Mouse (Mus musculus) thymus, adult 18-20 months (tissue): ENCODE measurements around the gene Macrod2.

ENCODE experiments used
- DNase-seq, 2 experiments: peaks; one replicate each; pipeline ENCODE4 v3.0.0; 2022; ENCODE audit warnings: mixed read lengths in 2 of 2

Macrod2 gene

DNA sequence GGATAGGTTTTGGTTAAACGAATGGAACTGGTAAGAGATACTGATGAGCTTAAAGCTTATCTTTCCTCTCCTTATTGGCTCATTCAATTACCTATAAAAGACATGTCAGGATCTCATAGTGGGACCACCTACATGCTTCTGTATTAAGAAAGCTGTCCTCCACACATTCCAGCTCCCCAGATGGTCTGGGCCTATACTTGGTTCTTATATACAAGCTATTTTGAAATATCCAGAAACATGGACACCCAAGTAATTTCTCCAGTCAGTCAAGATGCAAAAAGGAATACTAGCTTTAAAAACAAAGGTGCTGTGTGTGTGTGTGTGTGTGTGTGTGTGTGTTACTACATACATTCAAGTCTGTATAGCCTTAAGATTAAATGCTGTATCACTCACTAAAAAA, 833.7 kb downstream of the Macrod2 start:
- DNase-seq = no peak

DNA sequence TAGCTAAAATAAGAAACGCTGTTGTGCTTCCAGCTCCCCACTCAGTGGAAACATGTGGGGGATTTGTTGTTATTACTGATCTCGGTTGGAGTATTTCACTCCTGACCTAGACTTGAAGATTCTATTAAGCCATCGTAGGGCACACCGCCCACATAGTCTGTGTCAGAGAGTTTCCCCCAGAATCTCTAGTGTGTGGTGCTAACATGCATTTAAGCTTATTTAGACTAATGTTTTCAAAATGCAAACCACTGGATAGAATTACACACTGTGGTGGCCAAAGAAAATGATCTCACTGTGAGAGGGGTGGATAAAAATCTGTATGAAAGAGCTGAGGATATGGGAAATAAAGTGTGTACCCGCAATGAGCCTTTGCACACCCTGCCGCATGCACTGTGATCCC, 834.7 kb downstream of the Macrod2 start:
- no peak for DNase-seq

DNA sequence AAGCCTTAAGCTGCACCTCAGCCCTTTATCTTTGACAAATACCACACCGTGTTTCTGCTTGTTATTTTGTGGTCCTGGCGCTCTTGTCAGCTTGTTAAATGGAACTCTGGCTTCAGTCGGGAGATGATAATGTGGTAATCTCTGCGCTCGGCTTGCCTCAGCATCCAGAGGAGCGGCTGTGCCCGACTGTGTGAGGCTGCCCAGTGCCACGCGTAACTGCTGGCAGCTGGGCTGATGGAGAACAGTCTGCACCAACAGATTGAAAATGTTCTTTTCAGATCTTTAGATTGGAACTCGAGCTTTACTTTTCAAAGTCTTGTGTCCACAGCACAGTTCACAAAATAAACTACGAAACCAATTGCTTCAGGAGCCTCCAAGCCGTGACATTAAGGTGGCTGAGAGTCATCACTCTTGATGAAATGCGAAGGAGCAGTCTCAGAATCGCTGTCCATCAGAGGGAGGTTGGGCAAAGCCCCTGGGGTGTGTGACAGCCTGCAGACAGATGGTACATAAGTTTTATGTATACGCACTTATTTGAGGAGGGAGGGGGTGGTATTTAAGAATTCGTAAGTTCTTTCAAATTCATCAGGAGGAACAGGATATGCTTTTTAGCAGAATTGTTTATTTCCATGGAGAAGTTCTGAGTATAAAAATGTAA, 836.0 kb downstream of the Macrod2 start:
- DNase-seq = no peak

DNA sequence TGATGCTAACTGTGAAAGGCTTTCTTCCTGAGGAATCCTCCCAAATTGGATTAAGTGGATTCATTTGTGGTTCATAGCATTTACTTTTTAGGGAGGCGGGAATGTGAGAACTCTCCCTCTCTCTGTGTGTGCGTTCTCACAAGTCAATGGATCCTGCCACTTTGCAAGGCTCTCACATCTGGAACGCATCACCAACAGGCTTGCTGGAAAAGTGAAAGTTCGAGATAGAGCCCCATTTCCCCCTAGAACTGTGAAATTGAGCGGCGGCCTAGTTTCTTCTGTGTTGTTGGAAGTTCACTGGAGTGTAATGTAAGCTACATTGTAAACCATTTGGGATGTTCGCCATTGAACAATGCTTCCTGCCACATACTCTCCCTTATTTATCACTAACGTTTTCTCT, 839.2 kb downstream of the Macrod2 start:
- no peak for DNase-seq

DNA sequence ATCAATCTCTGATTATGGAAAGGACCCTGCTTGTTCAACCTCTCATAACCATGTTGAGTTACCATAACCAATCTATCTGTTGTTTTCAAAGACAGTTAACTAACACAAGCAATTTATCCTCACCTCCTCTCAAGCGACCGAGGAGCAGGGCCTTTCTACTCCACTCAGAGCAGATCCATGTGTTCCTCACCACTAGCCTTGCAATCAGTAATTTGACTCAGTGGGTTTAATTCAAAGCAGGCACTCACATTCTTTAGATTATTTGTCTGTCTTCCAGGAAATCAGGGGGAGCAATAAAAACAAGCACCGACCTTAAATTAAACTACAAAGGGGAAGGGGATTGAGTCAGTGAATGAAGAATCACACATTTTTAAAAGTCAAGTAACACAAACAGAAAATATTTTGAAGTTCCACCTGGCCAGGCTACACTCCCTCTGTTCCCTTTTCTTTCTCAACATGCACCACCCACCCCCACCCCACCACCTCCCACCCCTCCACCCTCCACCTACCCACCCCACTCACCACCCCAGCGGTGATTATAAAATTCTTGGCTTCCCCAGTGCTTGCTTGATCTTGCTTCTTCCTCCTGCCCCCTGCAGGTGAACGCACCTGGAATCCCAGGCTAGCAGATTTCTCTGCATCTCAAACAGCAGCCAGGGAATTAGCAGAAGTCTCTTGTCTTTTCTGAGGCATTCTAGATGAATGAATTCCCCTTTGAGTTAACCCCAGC, 839.8 kb downstream of the Macrod2 start:
- no peak for DNase-seq

DNA sequence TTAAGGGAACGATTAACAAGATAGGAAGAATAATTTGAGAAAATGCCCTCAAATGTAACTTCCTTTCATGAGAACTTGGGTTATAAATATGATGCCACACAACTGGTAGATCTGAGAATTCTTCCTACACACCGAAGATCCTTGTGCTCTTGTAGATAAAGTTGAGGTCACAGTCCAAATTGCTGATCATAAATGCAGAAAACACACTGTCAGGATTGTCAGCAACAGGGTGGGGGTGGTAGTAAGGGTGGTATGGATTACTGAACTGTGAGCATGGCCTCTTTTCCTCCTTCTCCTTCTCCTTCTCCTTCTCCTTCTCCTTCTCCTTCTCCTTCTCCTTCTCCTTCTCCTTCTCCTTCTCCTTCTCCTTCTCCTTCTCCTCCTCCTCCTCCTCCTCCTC, 852.6 kb downstream of the Macrod2 start:
- no peak for DNase-seq

DNA sequence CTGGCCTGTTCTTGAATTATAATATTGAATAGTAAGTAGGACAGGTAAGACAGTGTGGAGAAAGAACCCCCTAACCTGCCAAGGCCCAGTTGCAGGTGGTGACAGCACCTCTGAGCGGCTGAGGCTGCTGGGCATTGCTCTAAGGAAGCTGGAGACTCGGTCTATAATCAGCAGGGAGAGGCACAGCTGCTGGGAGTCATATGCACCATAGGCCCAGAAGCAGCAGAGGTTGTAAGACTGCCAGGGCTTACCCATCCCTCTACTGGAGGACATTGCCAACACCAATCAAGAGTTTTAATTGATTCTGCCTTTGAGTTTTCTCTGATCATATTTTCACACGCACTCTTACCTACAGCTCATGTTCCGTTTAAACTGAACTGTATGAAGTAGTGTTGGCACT, 869.5 kb downstream of the Macrod2 start:
- DNase-seq = no peak

DNA sequence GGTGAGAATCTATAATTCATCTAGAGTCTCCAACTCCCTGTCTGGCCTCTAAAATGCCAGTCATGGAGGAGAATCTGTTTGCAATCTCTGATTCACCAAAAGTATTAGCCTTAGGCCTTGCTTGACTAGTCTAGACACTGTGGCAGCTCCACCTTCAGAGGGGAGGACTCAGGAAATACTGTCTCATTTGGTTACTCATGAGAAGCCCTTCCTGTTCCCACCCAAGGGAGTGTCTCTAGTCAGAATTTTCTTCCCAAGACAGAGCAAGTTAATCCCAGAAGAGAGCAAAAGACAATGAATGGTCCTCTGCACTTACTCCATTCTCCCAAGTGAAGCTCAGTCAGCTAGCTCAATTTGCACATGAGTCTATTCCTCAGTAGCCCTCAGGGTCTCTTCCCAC, 871.5 kb downstream of the Macrod2 start:
- DNase-seq = no peak

DNA sequence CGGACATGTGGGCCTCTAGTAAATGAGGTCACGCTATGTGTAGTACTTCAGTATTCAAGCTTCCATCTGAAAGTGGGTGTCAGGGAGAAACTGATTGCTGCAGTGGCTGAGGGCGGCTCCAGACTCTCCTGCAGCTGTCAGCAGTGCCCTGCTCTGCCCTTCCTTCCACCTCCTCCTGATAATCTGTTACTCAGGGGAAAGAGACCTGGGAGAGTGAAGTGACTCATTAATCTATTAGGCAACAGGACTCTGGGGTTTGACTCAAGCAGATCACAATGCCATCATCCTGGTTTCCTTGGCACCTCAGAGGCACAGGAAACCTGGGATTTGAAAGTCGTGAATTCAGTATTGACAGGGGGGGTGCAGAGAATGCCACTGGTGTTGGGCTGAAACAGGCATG, 876.4 kb downstream of the Macrod2 start:
- no peak for DNase-seq

DNA sequence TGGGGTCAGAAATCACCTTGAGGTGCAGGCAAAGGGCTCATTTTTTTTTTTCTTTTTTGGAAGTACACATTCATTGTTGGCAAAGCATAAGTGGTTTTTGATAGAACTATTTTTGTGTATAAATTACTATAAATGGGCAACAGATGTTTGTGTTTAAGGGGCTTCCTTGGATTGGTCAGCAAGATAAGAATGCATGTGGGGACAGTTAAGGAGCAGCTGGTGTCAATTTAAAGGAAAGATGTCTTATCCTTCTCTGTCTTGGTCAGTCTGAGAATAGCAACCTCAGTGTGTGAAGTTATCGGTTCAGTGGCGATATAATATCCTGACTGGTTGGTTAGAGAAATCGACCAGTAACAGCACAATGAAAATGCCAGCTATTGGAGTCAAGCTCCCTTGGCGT, 877.9 kb downstream of the Macrod2 start:
- no peak for DNase-seq

DNA sequence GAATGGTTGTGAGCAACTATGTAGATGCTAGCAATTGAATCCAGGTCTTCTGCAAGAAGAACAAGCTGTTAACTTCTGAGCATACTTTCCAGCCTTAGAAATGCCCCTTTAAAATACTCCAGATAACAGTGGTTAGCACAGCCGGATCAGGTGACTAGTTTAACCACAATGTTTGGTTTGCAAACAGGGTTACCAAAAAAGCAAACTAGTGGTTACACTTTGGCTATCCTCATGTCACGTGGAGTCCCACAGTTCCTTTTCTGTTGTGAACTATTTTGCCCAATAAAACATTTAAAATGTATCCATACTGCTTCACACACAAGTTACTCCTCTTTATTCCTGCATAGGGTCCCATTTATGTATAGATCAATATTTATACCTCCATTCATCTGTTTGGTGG, 879.2 kb downstream of the Macrod2 start:
- DNase-seq = no peak

DNA sequence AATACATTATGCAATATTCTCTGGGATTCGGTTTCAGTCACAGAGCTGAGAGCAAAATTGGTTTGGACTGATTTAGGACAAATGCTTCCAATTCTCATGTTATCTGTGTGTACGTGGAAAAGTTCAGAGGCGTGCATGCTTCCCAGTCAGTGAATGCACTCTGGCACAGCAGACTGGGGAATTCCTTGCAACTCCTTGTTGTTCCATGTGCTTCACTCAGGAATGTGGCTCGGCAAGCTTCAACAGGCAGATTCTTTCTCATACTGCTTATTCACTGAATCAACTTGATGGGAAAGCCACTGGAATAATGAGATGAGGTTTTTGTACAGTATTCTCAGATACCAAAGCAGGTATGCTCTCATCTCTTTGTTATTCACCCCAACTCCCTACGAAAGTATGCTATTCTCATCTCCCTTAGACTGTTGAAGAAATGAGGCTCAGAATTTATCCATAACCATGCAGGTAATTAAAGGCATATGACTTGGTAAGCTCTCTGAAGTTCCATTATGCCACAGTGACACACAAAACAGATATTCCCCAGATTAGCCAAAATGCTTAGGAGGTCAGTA, 884.1 kb downstream of the Macrod2 start:
- DNase-seq = peak in 1 of 2 experiments; percentile 3

DNA sequence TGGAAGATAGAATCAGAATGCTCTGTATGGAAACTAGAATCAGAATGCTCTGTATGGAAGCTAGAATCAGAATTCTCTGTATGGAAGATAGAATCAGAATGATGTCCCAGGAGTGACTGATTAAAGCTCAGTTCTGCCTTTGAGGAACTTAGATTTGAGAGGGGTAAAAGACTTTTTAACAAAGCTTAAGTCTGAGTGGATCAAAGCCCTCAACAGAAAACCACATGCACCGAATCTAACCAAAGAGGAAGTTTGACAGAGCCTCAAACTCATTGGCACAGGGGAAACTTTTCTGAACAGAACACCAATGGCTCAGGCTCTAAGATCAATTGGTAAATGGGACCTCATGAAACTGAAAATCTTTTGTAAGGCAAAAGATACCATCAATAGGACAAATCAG, 885.7 kb downstream of the Macrod2 start:
- DNase-seq = no peak

DNA sequence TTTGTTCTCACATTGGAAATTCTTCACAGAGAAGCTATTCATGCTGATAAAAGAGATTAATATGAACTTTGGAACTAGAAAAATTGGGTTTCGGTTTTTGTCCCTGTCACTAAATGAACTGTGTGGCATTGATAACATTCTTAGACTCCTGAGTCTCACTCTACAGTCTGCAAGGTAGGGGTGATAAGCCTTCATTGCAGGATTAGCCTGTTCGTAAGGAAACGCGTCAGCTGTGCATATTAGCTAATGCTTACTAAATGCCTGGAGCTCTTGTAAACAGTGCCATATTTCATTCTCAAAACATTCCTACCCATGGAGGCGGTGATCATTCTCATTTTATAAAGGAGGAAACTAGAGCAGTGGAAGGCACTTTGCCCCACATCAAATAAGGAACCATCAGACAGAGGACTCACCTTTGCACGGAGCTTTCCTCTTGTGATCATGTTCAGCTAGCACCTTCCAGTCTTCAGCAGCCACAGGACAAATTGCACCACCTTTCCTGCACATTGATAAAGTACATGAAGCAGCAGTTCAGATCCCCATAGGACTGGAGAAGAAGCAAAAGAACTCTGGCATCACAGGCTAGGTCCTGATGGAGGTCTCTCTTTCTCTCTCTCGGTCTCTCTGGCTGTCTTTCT, 891.1 kb downstream of the Macrod2 start:
- no peak for DNase-seq

DNA sequence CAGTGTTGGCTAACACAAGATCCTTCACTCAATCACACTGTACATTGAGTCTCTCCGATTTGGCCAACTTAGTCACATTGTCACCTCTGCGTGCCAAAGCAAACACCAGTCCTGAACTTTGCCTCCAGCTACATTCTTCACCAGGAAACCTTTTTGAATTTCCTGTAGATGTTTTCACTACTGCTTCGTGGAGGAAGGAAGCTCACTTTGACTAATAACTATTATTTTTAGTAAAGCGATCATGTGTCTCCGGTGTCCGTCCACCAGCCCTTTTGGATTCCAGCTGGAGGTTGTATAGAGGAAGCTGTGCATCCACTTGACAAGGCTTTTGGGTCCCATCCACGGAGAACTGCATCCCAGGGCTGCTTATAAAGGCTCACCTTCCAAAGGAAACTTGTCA, 893.4 kb downstream of the Macrod2 start:
- no peak for DNase-seq

DNA sequence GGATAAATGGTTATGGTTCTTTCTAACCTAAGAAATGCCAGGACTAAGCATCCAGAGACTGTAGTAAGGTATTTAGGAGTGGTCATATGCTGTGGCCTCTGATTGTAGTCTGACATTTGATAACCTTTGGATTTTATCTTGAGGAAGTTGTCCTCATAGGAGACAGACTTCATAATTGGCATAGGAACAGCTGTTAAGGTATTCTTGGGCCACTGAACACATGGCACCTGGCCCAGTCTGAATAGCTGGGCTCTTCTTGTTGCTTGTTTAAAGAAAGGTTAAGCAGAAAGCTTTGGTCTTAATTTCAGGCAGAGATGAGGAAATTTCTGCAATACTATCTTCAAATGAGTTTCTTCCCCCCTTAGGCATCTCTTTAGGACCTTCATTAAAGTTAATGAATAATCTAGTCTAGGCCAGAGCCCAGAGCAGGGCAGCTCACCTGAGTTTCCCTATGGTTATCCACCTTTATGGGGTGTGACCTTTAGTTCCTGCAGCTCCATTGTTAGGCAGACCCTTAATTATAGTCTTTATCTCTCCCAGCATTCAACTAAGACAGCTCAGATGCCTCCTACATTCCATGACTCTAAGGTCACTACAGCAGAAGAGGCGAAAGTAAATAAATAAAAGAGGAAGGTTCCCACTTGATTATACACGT, 894.1 kb downstream of the Macrod2 start:
- no peak for DNase-seq

DNA sequence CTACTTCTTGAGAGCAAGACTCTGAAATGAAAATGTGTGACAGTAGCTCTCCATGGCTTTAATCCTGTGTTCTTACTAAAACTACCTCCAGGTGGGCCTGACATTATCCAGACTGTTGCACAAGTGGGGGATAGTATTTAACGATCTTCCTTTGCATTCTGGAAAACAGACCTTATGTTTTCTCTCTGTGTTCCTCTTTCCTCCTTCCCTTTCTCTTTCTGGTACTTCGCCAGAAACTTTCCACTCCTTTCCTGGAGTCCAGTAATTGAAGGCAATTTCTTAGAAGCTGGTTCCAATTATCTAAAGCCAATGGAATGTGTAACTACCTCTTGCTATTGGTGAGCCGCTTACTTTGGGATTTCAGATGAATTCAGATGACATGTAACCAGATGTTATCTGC, 897.7 kb downstream of the Macrod2 start:
- no peak for DNase-seq

DNA sequence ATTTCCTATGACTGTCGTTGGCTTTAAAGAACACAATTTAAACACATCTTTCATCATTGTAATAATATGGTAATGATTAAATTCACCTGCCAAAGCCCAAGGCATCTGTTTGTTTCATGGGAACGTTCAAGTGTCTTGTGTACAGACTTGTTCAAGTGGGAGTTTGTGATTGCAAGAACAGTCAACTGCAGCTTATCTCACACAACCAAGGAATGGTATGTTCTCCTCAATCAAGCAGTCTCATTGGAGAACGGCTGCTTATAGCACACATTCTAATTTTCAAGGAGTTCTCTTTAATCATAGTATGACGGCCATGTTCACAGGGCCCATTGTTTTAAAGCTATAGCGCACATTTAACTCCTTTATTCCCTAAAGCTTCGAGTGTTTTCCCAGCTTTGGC, 904.1 kb downstream of the Macrod2 start:
- DNase-seq = no peak

DNA sequence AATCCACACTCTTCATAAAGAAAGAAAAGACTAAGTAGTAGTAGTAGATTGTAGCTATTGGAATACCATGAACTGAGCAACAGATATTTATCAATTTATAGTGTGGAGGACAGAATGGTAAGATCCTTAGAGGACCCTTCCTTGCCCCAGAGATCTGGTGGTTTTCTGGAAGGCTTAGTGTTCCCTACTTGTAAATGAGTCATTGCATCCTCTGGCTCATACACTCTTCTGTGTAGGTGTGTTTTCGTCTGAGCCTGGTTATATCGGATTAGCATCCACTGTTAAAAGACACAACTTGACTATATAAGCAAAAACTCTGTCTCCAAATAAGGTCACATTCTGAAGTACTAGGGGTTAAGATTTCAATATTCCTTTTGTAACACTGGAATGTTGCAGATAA, 905.9 kb downstream of the Macrod2 start:
- DNase-seq = no peak

DNA sequence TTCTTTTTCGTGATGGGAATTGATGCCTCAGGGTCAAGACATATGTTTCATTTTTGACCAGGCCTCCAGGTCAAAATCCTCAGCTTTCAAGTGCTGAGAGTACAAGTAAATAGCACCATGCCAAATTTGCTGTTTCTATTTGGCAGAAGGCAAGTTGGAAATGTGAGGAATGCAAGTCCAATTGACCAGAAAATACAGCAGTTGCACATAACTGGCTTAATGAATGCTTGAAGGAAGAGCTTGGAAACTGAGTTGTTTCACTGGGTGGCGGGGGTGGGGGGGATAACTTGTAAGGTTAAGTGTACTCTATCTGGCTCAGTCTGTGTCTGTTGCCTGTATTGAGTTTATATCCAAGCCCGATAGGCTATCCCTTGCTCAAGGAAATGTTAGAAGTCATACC, 913.3 kb downstream of the Macrod2 start:
- DNase-seq = no peak

DNA sequence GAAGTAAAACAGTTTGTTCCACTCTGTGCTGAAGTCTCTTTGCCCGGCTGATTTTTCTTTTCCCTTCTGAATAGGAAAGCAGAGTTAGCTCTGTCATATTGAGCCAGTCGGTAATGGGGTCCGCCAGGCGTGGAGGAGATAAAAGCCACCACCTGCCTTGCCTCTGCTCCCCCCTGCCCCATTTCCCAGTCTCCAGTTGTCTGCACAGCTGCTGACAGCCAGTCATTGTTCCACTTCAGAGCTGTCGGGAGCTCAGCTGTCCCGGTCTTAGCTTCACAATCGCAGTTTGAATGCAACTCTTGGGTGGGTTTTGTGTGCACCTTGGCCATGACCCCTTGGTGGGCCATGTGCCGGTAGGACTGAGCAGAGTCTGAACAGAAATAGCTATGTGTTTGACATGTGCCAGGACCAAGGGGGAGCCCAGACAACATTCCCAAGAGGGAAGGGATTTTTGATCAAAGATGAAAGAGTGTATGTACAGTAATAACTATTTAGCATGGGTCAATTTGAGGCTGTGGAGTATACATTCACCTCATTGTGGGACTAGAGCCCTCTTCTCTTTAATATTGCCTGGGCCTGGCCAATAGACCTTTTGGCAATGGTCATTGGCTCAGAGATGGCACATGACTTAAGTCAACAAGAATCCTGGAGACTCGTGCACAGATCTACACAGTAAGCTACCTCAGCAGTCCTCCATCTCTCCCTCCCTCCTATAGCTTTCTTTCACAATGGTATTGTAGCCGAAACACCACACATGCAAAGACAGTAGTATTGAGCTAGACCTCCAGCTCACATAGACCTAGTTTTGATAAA, 917.2 kb downstream of the Macrod2 start:
- DNase-seq = no peak

DNA sequence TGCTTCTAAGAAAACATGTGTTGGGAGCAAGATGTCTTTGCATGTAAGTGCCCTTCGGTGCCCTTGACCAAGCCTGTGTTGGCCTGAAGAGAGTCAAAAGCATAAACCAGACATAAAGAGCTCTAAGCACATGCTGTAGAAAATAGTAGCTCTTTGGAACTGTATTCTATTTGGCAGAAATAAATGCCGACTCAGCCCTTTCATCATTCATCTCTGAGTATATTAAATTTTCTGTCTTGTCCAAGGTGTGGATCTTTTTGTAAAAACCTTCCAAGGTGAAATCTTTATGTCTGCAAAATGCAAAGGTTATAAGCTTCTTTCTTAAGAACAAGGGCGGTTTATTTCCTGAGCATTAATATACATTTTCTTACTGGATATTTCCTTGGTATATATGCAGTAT, 920.2 kb downstream of the Macrod2 start:
- no peak for DNase-seq
